Mouse (Mus musculus) midbrain, embryonic 16.5 days (tissue): ENCODE measurements around the gene Fgfbp3. TPM values are rescaled to one million over a fixed set of nuclear protein-coding genes. Genes with fewer than 3 reads are reported as not detected.

Experiments
- ATAC-seq: fragments of 200-750 bp; cut with Nextera tagmentation; 2 replicates; pipeline ENCODE4 v1.8.0; 2017; ENCODE audit warnings: moderate TSS enrichment
- H3K27ac ChIP-seq: fragments of 300-500 bp; sonication (generic); 2 replicates; pipeline ENCODE4 v1.5.1; 2014; ENCODE audit warnings: mild to moderate bottlenecking, low read length, mixed read lengths
- H3K27me3 ChIP-seq: fragments of 300-500 bp; sonication (generic); 2 replicates; pipeline ENCODE4 v1.6.1; 2014; ENCODE audit warnings: low read depth, low read length, mixed read lengths; ENCODE audit not compliant: control insufficient read depth, insufficient read depth
- H3K36me3 ChIP-seq: fragments of 300-500 bp; sonication (generic); 2 replicates; pipeline ENCODE4 v1.6.1; 2014; ENCODE audit warnings: mild to moderate bottlenecking, low read length, moderate library complexity, mixed read lengths; ENCODE audit not compliant: control insufficient read depth, insufficient read depth
- H3K4me1 ChIP-seq: fragments of 300-500 bp; sonication (generic); 2 replicates; pipeline ENCODE4 v1.6.1; 2014; ENCODE audit warnings: mild to moderate bottlenecking, low read length, mixed read lengths; ENCODE audit not compliant: control insufficient read depth, insufficient read depth
- H3K4me2 ChIP-seq: fragments of 300-500 bp; sonication (generic); 2 replicates; pipeline ENCODE4 v1.6.1; 2014; ENCODE audit warnings: mild to moderate bottlenecking, low read length, mixed read lengths
- H3K4me3 ChIP-seq: fragments of 300-500 bp; sonication (generic); 2 replicates; pipeline ENCODE4 v1.5.1; 2014; ENCODE audit warnings: low read depth, mild to moderate bottlenecking, low read length, moderate library complexity, mixed read lengths
- H3K9ac ChIP-seq: fragments of 300-500 bp; sonication (generic); 2 replicates; pipeline ENCODE4 v1.6.1; 2014; ENCODE audit warnings: low read depth, low read length, mixed read lengths
- H3K9me3 ChIP-seq: fragments of 300-500 bp; sonication (generic); replicated peaks from 2 replicates; pipeline ENCODE4 v1.6.1; 2014; ENCODE audit warnings: mild to moderate bottlenecking, low read length, mixed read lengths; ENCODE audit not compliant: control insufficient read depth, poor library complexity, severe bottlenecking
- WGBS: fragments of 180-500 bp; shearing (Covaris S2); extraction: QIAGEN DNeasy Blood & Tissue Kit; methylation state at CpG from one replicate; pipeline ENCODE4 v1.1.7; 2014; 5-methylcytosine and 5-hydroxymethylcytosine counted together
- polyA plus RNA-seq: library from polyadenylated mRNA; unstranded; fragments of >200 nt; fragmentation: Nextera tagmentation; extraction: Ambion mirVana; gene quantifications from 2 replicates; pipeline ENCODE4 v1.2.1, GENCODE M21; 2015

The Fgfbp3 gene
- polyA plus RNA-seq, 1 experiment from 2014 or later, result 44.4 TPM

DNA sequence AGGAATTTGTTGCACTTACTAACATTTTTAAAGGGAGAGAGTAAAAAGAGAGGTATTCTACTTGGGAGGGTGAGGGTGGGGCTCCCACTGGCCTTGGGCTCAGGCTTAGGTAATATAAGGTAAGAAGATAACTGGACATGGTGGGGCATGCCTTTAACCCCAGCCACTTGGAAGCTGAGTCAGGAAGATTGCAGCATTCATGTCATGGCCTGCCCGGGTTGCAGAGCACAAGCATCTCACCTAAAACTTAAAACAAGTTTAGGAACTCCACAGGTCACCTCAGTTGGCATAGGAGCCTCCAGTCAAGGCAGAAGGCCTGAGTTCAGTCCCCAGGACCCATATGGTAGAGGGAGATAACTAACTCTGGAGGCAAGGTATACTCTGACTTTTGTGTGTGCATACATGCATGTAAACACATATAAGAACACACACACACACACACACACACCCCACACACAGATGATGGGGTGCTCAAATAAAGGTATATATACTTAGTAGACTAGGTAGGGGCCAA is 2.5 kb downstream of the Fgfbp3 start:
- Histone ChIP-seq H3K4me3 (no peak overlapping the region), H3K4me2 (peak overlapping the region; percentile 19; the same call in 1 of the 2 replicates), H3K4me1 (peaks cover 11% of the 10 kb centered on the region; the same call in 1 of the 2 replicates), H3K9ac (no peak overlapping the region), H3K9me3 (no peaks in the 10 kb centered on the region), H3K27ac (no peak overlapping the region), H3K36me3 (no peaks in the 10 kb centered on the region), H3K27me3 (no peaks in the 10 kb centered on the region)
- 87% methylated on average over 1 of the region's 1 CpGs for WGBS
- no peak for ATAC-seq

DNA sequence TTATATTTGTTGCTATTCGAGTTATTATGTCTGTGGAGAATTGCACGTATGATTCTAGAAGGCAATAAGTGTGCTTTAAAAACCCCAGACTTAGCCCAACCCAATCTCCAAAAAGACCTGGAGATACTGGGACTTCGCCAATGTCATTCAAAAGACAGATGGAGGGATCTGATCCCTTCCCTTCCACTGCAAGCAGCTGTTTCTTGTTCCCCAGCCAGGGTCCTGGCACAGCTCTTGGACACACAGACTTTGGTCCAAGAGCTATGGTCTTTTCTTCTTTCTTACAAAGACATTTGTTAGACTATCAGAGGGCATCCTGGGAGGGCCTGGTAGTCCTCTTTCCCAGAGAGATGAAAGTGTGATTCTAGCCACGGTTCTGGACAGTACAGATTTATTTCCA is 3.2 kb downstream of the Fgfbp3 start:
- Histone ChIP-seq H3K4me2 (no peak overlapping the region), H3K36me3 (no peaks in the 10 kb centered on the region), H3K4me1 (peaks cover 11% of the 10 kb centered on the region; the same call in 1 of the 2 replicates), H3K27me3 (no peaks in the 10 kb centered on the region), H3K27ac (no peak overlapping the region), H3K9me3 (no peaks in the 10 kb centered on the region), H3K9ac (no peak overlapping the region), H3K4me3 (no peak overlapping the region)
- WGBS, result 82% methylated on average over 4 of the region's 4 CpGs
- ATAC-seq, result no peak

DNA sequence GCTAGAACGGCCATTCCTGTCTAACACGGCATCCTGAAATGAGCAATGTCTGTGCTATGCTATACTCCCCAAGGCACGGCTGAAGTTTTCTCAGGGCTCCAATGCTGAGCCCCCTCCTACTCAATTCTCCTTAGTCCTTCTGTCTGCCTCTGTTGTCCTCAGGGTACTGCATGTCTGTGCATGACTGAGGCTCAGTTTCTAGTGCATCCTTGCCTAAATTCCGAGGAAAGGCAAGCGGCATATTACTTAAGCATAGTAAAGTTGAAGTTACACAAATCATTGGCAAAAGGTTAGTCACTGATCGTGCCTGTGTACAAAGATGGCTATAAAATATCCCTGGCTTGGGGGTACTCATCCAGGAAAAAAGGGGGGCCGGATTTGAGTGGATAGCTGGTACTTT is 6.4 kb downstream of the Fgfbp3 start:
- ATAC-seq, result no peak
- H3K4me2 ChIP-seq, result no peak overlapping the region
- H3K36me3 ChIP-seq, result no peaks in the 10 kb centered on the region
- peaks cover 14% of the 10 kb centered on the region for H3K4me1 ChIP-seq
- WGBS, result 85% methylated on average over 7 of the region's 7 CpGs
- H3K4me3 ChIP-seq, result no peak overlapping the region
- no peaks in the 10 kb centered on the region for H3K9me3 ChIP-seq
- H3K27me3 ChIP-seq, result no peaks in the 10 kb centered on the region
- H3K27ac ChIP-seq, result no peak overlapping the region
- H3K9ac ChIP-seq, result no peak overlapping the region

DNA sequence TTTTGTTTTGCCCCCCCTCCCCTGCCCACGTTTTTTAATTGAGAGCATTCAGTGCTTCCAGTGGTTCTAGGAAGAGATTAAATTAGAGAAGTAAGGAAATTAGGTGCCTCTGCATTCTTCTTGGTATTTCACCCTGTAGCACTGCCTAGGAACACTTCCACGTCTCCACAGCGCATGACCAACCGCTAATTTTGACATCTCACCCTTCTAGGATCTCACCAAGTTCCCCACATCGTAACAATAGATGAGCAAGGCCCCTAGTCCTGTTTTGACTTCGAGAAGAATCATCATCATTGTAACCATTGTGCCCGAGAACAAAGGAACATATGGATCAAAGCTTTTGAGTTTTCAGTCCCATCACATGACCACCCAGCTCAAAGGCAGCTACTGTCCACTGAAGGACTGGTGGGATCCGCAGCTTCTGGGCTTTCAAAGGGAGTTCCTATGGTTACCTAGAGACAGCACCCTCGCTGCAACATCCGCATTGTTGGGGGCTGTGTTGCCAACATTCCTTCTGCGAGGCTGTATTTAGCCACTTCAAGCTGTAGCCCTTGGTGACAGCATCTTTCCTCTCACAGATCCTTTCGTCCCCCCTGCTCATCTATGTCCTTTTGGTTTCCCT is 8.9 kb downstream of the Fgfbp3 start:
- H3K27ac ChIP-seq, result peak overlapping the region; percentile 10; the same call in 1 of the 2 replicates
- WGBS, result 6% methylated on average over 12 of the region's 12 CpGs
- ATAC-seq, result peak; percentile 88

DNA sequence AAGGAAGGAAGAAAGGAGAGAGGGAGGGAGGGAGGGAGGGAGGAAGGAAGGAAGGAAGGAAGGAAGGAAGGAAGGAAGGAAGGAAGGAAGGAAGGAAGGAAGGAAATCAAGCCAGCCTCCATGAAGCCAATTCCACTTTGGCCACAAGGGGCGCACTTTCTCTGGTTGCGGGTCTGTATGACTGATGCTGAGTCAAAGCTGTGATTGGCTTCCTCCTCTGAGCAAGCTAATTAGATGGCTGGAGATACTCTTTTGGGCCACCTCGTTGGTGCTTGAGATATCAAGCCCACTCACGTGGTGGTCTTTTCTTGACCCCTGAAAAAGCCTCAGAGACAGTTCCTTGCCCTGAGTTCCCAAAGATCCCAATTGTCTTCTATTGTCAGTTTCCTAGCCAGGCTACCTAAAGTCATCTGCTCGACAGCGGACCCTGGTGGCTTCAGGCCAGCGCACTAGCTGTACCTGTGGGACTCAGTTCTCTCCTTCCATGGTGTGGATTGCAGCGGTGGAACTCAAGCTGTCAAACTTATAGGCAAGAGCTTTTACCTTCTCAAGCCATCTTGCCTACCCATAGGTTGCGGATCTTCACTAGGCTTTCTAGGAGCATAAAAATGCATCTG is 9.6 kb downstream of the Fgfbp3 start:
- Histone ChIP-seq H3K27ac (no peak overlapping the region; the same call in 1 of the 2 replicates), H3K4me2 (no peak overlapping the region), H3K9me3 (no peaks in the 10 kb centered on the region), H3K27me3 (no peaks in the 10 kb centered on the region), H3K9ac (no peak overlapping the region), H3K36me3 (no peaks in the 10 kb centered on the region), H3K4me1 (peaks cover 9% of the 10 kb centered on the region), H3K4me3 (no peak overlapping the region)
- 22% methylated on average over 9 of the region's 9 CpGs for WGBS
- no peak for ATAC-seq

More for the DNA sequence above, 8.9 kb downstream of the Fgfbp3 start:
- Histone ChIP-seq H3K9me3 (no peaks in the 10 kb centered on the region), H3K36me3 (no peaks in the 10 kb centered on the region), H3K4me1 (peaks cover 9% of the 10 kb centered on the region), H3K4me3 (no peak overlapping the region), H3K4me2 (peak overlapping the region; percentile 18; the same call in 1 of the 2 replicates), H3K27me3 (no peaks in the 10 kb centered on the region), H3K9ac (no peak overlapping the region)

DNA sequence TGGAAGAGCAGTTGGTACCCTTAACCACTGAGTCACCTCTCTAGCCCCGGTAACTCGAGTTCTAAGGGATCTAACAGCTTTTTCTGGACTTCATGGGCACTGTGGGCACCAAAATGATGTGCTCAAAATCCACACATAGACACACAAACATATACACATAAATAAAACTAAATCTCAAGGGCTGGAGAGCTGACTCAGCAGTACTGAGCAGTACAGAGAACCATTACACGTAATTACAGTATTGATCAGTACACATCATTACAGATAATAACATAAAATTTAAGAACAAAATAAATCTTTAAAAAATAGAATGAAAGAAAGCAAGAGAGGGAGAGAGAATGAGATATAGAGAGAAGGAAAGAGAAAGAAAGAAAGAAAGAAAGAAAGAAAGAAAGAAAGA is 10.3 kb downstream of the Fgfbp3 start:
- H3K4me2 ChIP-seq, result no peak overlapping the region
- H3K36me3 ChIP-seq, result no peaks in the 10 kb centered on the region
- no peak overlapping the region for H3K4me3 ChIP-seq
- H3K27me3 ChIP-seq, result no peaks in the 10 kb centered on the region
- no peaks in the 10 kb centered on the region for H3K9me3 ChIP-seq
- no peak for ATAC-seq
- peaks cover 9% of the 10 kb centered on the region for H3K4me1 ChIP-seq
- WGBS, result 89% methylated on average over 3 of the region's 3 CpGs
- no peak overlapping the region for H3K9ac ChIP-seq
- H3K27ac ChIP-seq, result no peak overlapping the region

DNA sequence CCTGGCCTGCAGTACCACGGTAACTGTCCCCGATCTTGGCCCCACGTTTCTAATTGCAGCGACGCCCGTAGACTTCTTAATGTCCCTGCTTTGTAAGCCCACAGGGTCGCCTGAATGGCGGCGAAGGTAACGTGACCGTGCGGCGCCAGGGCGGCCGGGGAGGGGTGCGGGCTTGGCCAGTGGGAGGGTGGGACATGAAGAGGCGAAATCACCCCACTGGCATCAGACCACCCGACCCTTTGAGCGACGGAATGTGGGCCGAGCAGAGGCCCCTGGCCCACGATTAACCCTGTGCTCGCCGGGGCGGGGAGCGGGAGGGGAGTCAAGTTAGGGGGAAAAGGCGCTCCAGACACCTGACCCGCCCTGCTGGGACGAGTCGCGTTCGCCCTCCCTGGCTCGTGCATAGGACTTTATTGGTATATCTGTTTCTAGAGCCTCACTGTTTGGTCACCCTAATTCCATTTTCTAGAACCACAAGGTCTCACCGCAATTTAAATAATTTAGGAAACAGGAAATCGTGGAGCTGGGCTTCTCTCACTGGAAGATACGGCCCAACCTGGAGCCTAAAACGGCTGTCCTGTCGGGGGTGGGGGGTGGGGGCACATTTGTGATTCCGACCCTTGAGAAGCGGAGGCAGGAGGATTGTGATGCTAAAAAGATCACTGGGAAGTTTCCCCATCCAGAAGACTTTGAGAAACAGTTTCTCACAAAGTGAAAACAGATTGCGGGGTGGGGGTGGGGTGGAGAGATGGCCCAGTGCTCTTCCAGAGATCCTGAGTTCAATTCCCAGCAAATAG is 15.0 kb downstream of the Fgfbp3 start:
- peak overlapping the region; percentile 82 for H3K27ac ChIP-seq
- H3K36me3 ChIP-seq, result no peaks in the 10 kb centered on the region
- peaks cover 8% of the 10 kb centered on the region for H3K4me1 ChIP-seq
- peak overlapping the region; percentile 70 for H3K9ac ChIP-seq
- H3K9me3 ChIP-seq, result no peaks in the 10 kb centered on the region
- no peaks in the 10 kb centered on the region for H3K27me3 ChIP-seq
- peak overlapping the region; percentile 44 for H3K4me3 ChIP-seq
- peak overlapping the region; percentile 65 for H3K4me2 ChIP-seq
- 1% methylated on average over 39 of the region's 41 CpGs for WGBS
- ATAC-seq, result peak; percentile 93

DNA sequence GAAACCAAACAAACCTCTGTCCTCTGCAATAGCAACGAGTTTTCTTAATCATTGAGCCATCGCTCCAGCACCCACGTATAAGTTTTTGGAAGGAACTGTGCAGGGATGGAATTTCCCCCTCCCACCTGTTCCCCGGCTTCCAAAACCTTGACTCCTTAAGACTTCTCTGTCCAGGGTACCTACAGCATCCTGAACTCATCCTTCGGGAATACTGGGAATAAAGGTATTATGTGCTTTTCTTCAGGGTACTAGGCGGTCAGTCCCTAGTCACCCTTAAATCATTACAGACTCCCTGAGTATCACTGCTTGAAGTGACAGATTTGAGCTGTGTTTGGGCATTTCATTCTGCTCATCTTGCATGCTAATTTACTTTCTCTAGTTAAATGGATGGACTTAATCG is 16.0 kb downstream of the Fgfbp3 start:
- peak overlapping the region; percentile 82 for H3K27ac ChIP-seq
- no peaks in the 10 kb centered on the region for H3K27me3 ChIP-seq
- peaks cover 8% of the 10 kb centered on the region for H3K4me1 ChIP-seq
- no peaks in the 10 kb centered on the region for H3K36me3 ChIP-seq
- H3K9ac ChIP-seq, result peak overlapping the region; percentile 70; the same call in 1 of the 2 replicates
- WGBS, result 27% methylated on average over 7 of the region's 7 CpGs
- peak; percentile 22; the same call in 1 of the 2 replicates for ATAC-seq
- H3K4me3 ChIP-seq, result peak overlapping the region; percentile 44
- H3K9me3 ChIP-seq, result no peaks in the 10 kb centered on the region
- H3K4me2 ChIP-seq, result peak overlapping the region; percentile 65
